Mouse (Mus musculus) liver, postnatal 0 days (tissue): ENCODE data around the gene Shisa5.

Source experiments
- CTCF ChIP-seq: sonication (generic); IDR thresholded peaks from 2 replicates; pipeline ENCODE4 v1.5.1; 2016; ENCODE audit warnings: antibody characterized with exemption, low read depth
- EP300 ChIP-seq: IDR thresholded peaks from 2 replicates; pipeline ENCODE4 v1.6.1; 2016; ENCODE audit warnings: antibody characterized with exemption, low read depth, mild to moderate bottlenecking

DNA sequence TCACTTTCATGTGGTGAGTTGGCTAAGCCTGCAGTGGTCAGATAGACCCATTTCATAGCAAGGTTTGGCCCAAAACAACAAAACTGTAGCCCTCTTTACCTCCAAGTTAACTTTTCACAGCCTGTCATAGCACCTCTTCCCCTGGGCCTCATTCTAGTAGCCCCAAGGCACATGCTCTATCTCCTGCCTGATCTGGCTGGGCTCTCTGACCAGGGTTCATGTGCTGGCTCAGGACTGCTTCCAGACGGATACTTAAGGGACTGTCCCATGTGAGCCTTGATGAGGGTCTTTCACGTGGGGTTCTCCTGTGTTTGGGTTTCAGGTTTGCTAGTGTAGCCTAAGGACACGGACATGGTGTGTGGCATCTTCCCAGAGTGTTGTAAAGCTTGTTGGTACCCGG lies 1.3 kb downstream of the Shisa5 start:
- TF ChIP-seq EP300, result no peak
- no peak for TF ChIP-seq CTCF
